Mouse (Mus musculus) cortical plate, adult 2 months (tissue): ENCODE measurements around the gene Zcchc10.

ENCODE experiments used
- CTCF ChIP-seq: fragments of 200-500 bp; IDR thresholded peaks from 2 replicates; pipeline ENCODE4 v1.5.1; 2011; ENCODE audit warnings: mild to moderate bottlenecking, control low read depth, low read length; ENCODE audit not compliant: insufficient read depth; ENCODE audit errors: extremely low read depth
- POLR2A ChIP-seq: fragments of 200-500 bp; IDR thresholded peaks from 2 replicates; pipeline ENCODE4 v1.6.1; 2011; ENCODE audit warnings: mild to moderate bottlenecking, low read length, control low read depth; ENCODE audit not compliant: insufficient read depth; ENCODE audit errors: extremely low read depth

DNA sequence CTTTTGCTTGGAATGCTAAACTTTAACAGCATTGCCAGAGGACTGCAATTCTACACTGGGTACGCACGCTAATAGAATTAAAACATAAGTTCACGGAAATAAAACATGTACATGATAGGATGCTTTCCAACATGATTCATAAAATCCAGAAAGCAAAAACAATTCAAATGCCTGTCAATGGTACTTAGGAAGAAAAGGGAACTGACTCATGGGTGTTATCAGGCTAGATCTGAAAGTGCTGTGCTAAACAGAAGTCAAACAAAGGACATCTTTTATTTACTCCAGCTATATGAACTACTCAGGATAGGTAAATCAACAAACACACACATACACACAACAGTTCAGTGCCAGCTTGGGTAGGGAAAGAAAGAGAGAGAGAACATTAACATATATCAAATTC, 49.1 kb upstream of the Zcchc10 start:
- TF ChIP-seq CTCF (no peak), POLR2A (no peak)
